Mouse (Mus musculus): Measurements from ENCODE around the gene Csnk1d.
A peak's percentile ranks its signal among the peaks of the same experiment; 100 is the strongest.

Gene Csnk1d

DNA sequence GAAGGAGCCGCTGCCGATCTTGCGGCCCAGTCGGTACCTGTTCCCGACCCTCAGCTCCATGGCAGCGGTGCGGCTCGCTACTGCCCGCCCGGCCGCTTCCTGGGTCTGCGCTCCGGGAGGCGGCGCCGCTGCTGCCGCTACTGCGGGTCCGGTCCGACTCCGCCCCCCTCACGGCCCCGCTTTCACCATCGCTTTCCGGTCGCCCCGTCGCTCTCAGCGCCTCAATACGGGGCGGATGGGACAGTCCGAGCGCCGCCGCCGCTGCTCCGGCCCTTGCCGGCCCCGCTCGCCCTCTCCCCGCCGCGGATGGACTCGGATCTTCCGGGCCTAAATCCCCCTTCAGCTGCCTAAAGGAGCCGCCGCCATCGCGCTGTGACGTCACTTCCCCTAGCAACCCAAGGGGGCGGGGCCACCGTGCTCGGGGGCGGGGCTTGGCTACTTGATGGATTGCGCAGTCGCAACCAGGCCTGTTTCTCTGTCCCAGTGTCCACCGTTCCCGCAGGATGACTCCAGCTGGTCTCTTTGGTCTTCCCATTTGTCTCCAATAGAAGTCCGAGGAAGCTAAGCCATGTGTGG, at the start of gene Csnk1d:
Gene Csnk1d, minus strand, starts transcription at position 380 of the 576 bp plus-strand sequence.
- DNase-seq, result peak; percentile 100

DNA sequence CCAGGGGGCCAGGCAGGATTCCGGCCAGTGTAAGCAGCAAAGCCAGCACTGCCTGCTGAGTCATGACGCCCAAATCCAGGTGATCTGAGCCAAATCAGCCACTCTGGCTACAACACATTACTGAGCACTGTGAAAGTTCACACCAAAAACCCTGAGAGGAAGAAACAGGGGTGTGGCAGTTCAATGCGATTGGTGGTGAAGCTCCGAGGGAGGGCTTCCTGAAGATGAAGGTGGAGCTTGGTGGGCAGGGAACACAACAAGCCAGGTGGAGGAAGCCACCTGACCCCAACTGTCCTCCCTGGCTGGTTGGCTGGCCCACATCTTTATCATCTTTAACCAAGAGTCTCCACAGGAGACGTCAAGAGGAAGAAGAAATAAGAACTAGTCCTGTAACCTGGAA, 48.2 kb upstream of the Csnk1d start, which contains the start of gene Cd7:
Gene Cd7, minus strand, starts transcription at position 117 of the 400 bp plus-strand sequence.
- DNase-seq, result no peak

DNA sequence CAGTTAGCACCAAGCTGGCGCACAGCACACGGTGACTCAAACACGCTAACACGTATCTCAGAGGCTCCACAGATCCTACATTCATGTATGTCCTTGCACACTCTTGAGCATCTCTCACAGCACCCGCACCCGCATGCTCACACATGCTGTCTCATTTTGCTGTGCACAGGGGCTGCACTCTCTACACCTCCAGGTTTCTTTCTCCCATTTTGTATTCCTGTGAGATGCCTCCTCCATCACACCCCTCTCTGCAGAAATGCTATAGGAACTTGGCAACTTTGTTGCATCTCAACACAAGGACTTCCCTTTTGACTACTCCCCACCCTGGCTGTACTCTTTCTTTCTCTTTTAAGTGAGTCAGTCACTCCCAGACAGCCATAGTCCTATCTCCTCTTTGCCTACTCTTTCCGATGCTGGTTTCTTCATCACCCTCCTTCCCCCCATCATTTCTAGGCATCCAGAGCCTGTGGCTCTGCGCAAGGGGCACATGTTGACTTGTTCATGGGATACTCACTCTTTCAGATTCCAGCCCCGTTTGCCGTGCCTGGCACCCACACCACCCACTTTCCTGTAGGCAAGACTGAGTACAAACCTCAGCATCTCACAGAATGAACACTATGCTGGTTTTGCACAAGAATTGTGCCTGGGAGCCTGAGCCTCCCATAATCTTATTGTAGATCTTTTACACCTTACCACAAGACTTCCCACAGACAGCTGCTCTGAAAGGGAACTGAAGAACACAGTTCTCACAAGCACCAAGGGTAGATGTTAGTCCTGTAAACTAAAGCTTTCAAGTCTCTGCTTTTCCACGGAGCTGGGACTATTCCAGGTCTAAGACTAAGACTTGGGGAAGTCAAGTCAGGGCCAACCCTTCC, 47.5 kb upstream of the Csnk1d start:
- DNase-seq, result no peak

DNA sequence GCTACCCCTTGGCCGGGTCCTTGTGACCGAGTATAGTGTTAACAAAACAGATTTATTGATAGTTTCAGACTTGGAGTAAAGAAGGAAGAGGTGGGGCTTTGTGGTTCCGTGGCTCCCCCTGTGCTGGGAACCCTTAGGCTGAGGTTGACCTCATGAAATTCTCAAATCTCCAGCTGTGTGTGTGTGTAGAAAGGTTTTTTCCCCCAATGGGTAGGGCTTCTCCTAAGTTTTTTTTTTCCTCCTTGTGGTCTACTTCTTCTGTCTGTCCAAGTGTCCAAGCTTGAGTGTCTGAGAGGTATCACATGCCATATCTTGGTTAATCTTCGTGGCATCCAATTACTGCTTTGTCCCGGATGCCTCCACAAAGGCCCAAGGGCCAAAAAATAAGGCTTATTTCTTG, 42.0 kb upstream of the Csnk1d start:
- DNase-seq, result no peak

DNA sequence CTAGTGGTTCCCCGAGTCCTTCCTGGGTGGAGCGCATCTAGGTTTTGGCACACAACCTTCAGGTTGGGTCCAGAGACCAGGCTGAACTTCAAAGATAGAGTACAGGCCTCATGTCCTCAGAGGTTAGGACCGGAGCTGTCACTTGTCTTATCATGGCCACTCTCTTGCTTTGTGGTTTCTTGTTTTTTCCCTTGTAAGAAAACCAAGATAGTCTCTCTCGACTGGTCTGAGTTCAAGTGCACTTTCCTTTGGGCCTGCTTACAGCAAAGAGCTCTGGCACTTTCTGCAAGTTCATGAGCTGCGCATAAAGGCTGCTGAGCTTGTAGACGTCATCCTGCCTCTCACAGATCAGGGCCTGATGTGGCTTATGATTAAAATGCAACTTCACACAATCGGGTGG, 36.1 kb upstream of the Csnk1d start:
- no peak for DNase-seq

DNA sequence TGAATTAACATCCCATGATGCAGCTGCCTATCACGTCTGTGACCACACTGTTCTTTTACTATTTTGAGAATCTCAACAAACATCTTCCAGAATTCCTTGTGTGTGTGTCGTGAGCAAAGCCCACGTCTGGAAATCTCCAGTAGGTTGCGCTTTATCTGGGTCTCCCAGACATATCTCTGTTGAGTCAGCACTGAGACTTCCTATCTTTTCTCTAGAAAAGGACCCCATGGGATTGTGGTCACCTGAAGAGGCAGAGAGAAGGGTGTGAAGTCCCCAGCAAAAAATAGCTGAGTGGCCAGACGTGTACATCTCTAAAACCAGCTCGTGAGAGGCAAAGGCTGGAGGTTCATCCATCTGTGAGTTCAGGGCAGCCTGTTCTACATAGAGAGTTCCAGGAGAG, 33.0 kb upstream of the Csnk1d start:
- no peak for DNase-seq

DNA sequence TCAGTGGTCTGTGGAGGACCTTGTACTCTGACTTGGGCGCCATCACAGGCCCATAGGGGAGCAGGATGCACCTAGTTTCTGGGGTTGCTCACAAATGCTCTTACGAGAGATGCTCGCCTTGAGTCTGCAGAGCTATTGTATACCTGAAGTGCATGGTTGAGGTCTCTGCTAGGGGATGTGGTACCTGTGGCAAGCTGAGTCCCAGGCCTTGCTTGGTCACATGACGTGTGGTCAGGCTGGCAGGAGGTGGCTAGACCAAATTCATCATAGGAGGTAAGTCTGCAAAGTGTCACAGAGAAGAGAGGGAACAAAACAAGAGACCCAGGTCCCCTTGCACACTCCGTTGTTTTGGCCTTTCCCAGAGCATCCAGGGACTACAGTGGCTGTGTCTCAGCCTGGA, 28.4 kb upstream of the Csnk1d start:
- DNase-seq, result no peak

DNA sequence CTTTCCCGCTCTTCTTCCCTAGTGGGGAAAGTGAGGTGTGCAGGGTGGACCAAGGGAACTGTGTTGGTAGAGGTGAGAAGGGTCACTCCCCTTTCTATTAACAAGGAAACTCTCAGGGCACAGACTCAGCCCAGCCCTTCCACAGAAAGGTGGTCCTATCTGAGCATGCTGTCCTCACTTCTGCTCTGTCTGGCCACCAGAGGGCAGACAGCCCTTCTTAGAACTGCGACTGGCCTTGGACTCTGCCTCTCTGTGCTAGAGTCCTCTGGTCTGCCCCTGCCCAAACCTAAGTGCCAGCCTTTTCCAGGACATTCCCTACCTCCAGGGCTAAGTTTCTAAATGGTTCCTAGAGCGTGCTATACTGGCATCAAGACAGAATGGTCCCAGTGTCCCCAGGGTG, 26.6 kb upstream of the Csnk1d start:
- peak; percentile 50 for DNase-seq

DNA sequence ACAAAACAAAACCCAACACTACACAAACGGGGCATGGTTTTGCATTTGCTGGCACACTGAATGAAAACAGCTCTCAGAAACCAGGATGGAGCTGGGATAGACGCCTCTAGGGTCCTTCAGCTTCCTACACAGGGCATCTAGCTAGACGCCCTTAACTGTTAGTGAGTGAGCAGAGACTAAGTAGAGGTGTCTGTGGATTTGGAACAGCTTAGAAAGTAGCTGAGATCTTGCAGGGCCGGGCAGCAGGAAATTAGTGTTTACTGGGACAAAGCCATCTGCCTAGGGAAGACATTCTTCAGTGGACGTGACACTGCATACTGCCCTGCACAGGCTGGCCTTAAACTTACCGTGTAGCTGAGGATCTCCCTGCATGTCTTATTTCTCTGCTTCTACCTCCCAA, 24.3 kb upstream of the Csnk1d start:
- DNase-seq, result no peak

DNA sequence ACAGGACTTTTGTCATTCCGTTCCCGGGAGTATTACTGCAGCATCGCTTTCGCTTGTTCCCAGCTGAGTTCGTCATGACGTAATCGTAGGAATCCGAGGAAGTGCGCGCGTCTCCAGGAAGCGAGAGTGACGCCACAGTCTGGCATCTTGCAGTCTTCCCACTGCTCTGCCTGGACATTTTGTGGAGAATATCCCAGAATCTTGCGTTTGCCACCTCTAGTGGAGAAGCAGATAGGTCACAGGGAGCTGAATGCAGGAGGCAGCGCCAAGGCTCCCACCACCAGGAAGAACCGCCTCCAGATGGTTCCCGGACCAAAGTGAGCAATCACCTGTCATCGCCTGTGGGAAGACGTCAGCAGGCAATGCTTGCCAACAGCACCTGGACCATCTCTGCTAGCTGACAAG, 23.8 kb upstream of the Csnk1d start:
- DNase-seq, result peak; percentile 86

DNA sequence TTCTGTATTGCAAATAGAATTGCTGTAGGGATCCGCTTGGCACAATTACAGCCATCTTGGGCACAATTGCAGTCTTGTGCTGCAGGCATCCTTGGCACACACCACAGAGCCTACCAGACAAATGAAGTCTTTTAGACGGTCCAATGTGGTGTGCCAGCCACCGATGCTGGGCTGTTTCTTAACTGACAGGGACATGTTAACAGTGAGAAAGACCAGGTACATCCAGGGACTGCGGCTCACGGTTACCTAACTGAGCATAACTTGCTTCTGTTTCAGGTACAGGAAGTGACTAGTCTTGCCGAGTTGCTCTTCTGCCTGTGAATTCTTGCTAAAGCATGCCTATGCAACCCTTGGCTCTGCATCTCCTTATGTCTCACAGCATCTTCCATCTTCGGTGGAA, 22.5 kb upstream of the Csnk1d start:
- DNase-seq, result no peak

DNA sequence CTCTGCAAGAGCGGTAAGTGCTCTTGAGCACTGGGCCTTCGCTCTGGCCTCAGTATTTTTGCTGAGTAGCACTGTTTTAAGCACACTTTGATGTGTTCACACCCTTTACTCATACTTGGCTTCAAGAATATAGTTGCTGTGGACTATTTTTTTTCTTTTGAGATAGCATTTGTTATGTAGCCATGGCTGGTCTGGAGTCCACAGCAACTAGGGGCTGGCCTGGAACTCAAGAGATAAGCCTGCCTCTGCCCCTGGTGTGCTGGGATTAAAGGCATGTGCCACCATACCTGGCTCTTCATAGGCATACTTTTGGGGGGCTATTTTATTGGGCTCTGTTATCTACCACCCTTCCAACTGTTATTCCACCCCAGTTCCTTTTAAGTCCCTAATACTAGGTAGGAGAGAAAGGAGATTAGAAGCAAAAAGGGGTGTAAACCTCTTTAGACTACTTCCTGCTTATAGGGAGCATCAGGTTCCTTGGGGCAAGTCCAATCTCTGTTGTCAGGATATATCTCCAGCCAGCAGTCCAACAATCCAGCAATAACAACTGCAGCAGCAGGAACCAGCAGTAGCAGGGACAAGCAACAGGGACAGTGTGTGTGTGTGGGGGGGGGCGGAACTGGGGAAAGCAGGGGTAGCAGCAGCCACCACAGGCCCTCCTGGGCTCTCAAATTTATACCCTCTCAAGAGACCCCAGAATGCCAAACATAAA, 19.1 kb upstream of the Csnk1d start:
- no peak for DNase-seq

DNA sequence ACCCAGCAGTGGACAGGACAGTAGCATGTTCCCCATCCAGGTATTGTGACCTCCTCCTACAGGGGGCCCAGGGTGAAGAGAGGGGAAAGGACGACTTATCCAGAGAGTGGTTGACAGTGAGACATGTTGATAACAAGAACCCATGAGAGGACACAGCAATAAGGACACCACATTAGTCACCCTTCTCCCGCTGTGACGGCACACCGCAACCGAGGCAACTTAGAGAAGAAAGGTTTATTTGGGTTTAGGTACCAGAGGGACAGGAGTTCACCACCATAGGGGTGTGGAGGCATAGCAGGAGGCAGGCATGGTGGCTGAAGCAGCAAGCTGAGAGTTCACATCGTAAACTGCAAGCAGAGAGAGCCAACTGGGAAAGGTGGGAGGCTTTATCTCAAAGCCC, 15.1 kb upstream of the Csnk1d start:
- DNase-seq, result no peak

DNA sequence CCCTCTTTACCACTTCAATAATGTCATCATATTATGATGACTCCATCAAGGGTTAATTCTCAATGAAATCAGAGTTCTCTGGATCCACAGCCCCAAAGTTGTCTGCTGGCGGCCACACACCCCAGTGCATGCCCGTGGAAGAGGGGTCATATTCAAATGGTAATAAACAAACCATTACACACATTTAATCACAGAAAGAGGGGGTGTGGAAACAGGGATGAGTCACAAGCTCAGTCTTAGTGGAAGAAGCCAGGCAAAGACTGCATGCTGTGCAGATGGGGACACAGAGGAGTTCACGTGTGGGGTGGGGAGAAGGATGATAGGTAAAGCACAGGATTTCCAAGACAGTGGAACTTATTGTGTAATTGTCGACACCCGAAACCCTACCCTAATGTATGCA, 13.2 kb upstream of the Csnk1d start:
- DNase-seq, result no peak

DNA sequence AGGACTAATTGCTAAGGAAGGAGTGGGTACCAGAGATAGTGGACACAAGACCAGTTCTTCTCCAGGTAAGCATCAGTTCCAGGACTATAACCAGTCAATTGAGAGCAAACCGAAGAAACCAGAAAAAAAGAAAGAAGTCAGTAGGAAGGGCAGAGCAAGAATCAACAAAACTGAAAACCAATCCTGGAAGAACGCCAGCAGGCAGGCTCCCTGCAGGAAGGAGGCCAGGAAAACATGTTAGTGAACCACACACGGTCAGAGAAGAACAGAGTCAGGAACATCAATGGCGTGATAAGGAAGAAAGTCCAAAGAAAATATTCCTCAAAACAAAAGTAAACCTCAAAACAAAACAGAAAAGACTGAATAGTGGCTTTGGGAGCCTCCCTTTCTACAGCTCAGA, 10.8 kb upstream of the Csnk1d start:
- DNase-seq, result no peak

DNA sequence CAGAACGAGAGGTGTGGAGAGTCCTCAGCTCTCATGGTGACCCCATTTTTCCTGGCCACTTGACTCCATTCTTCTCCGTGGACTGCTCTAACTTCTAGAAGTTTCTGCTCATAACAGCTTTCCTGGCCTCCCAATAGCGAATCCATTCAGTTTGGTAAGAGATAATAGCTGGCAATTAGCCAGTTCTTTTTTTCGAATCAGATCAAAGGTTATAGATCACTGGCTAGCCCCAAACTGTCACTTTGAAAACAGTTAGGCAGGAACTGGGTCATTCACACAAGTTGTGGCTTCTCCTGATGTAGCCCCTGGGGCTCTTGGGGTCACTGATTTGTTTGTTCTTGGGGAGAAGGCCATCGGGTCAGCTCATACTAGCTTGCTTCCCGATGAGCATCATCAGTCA, 3.6 kb upstream of the Csnk1d start:
- DNase-seq, result no peak

DNA sequence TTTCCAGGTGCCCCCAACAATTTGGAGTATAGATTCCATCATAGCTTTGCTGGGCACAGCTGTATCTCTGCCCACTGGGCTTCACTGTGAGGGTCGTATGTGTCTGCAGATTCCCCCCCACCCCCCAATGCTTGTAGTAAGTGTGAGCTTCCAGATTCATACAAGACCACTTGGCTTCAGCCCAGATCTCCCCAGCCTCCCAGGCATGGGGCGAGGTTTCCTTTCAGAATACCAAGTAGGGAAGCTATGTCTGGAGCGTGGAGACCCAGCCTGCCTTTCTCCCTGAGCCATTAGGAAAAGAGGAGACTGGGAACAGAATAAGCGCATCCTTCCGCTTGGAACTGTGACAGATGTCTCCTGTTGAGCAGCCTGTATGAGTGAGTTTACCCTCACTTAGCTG, 2.5 kb upstream of the Csnk1d start:
- no peak for DNase-seq

DNA sequence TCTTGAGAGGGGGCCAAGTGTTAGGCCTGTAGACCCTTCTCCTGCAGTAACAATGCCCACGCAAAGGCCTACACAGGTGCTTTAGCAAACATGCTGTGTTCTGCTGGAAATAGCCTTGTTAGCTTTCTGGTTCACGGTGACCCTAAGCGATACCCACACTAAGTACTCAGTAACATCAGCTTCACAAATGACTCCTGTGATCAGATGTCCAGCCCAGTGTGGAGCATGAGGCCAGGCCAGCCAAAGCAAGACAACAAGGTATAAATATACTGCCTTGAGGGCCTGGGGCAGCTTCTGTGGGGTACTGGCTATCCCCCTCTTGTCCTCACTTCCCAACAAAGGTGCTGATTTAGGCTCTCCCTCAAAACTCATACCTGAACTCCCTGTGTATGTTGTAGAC, 1.9 kb upstream of the Csnk1d start:
- DNase-seq, result no peak

DNA sequence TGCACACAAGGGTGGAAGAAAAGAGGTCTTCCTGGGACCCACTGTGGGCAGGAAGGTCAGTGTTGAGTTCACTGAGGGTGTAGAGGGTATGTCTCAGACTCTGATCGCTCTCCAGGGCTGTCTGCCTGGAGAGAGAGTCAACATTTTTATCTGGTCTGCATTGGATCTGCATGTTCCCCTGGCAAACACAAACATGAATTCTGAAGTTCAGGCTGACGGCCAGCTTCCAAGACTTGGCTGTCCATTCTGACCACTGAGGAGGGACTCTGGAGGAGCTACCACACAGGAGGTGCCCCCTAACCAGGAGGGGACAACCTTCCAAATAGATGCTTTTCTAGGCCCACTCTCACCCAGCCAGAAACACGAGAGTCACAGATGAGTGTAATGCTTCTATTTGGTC, 661 bp upstream of the Csnk1d start:
- peak; percentile 60 for DNase-seq

DNA sequence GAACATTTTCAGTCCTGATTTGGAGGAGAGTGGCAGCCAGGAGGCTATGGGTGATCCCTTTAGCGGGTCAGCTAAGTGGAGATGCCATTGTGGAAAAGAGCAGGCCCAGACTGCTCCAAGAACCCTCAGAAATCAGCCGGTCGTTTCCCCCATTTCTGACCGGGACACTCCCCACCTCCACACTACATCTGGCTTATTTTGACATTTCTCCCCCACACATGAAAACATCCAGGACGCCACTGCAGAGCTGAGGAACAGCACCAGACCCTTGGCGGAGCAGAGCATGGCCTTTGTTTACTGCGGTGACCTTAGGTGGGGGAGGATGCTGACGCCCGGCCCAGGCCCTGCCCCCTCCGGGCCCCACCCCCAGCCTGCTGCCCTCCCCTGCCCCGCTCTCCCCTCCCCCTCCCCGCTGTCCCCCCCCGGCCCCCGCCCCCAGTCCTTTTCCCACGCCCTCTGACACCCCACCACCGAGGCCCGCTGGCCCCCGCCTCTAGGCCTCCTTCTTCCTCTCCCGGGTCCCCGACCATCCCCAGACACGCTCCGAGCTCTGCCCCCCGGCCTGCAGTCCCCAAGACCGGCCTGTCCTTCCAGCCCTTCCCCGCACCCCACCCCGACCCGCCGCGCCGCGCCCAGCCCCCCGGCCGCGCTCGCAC, 876 bp downstream of the Csnk1d start:
- DNase-seq, result peak; percentile 36

DNA sequence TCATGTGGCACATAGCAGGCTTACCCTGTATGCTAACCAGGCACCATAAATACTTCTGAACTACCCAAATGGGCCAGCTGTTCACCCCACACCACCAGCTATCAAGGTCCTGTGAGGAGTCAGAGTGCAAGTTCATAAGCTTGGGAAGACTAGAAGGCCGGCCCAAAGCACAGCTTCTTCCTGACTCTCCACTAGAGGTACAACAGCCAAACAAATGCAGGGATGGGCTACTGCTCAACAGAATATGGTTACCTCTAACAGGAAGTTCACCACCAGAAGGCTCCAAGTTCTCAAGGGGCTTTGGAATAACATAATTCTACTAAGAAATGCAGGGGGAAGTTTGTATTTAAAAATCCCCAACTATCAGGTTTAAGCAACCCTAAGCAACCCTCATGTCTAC, 1.6 kb downstream of the Csnk1d start:
- no peak for DNase-seq

DNA sequence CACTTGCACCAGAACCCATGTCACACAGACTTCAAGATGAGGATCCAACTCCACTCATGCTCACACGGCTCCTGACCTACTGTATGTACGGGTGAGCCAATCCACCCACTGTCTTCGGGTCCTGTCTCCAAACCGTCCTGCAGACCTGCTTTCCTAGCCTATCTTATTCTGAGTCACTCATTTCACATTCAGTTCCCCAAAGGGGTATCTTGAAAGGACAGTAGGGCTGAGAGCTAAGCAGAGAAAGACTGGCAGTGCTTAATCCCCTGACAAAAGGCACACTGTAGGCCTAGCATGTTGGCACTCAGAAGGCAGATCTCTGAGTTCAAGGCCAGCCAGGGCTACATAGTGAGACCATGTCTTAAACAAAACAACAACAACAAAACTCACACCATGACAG, 2.7 kb downstream of the Csnk1d start:
- DNase-seq, result no peak

DNA sequence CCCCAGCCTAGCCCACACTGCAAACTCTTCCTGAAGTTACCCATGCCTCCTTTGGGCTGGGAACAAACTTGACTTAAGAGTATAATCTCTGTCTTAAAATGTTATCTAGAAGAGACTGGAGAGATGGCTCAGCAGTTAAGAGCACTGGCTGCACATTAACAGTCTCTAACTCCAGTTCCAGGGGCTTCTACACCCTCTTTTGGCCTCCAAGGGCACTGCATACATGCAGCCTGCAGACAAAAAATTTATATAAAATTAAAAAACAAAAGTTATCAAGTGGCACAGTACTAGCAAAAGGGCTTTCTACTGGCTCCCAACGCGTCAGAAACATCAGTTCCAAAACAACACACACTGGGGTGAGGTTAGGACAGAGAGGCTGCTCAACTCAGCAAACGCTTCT, 3.5 kb downstream of the Csnk1d start:
- DNase-seq, result no peak
